Mouse (Mus musculus) limb, embryonic 10.5 days (tissue): ENCODE measurements around the gene Sectm1a. TPM values are rescaled to one million over a fixed set of nuclear protein-coding genes. Genes with fewer than 3 reads are reported as not detected.

Experiments
- DNase-seq: peaks from one replicate; pipeline ENCODE4 v3.0.0-alpha.2; 2017; ENCODE audit warnings: low spot score
- H3K27ac ChIP-seq: fragments of 300-500 bp; sonication (generic); 2 replicates; pipeline ENCODE4 v1.5.1; 2016; ENCODE audit warnings: mild to moderate bottlenecking
- H3K27me3 ChIP-seq: fragments of 300-500 bp; sonication (generic); 2 replicates; pipeline ENCODE4 v1.6.1; 2016; ENCODE audit warnings: low read depth, mild to moderate bottlenecking; ENCODE audit not compliant: poor library complexity, severe bottlenecking
- H3K36me3 ChIP-seq: fragments of 300-500 bp; sonication (generic); 2 replicates; pipeline ENCODE4 v1.6.1; 2016; ENCODE audit warnings: mild to moderate bottlenecking, moderate library complexity
- H3K4me1 ChIP-seq: fragments of 300-500 bp; sonication (generic); 2 replicates; pipeline ENCODE4 v1.6.1; 2016
- H3K4me3 ChIP-seq: fragments of 300-500 bp; sonication (generic); 2 replicates; pipeline ENCODE4 v1.5.1; 2016; ENCODE audit warnings: mild to moderate bottlenecking, moderate library complexity
- H3K9me3 ChIP-seq: fragments of 300-500 bp; sonication (generic); replicated peaks from 2 replicates; pipeline ENCODE4 v1.6.1; 2016; ENCODE audit warnings: mild to moderate bottlenecking
- WGBS: fragments of 180-500 bp; shearing (Covaris S2); methylation state at CpG from one replicate; pipeline ENCODE4 v1.1.7; 2016; 5-methylcytosine and 5-hydroxymethylcytosine counted together
- polyA plus RNA-seq: library from polyadenylated mRNA; unstranded; fragments of >200 nt; fragmentation: Nextera tagmentation; extraction: Ambion mirVana; gene quantifications from 2 replicates; pipeline ENCODE4 v1.2.1, GENCODE M21; 2016

Sectm1a gene
- not detected in 2 replicates for polyA plus RNA-seq

DNA sequence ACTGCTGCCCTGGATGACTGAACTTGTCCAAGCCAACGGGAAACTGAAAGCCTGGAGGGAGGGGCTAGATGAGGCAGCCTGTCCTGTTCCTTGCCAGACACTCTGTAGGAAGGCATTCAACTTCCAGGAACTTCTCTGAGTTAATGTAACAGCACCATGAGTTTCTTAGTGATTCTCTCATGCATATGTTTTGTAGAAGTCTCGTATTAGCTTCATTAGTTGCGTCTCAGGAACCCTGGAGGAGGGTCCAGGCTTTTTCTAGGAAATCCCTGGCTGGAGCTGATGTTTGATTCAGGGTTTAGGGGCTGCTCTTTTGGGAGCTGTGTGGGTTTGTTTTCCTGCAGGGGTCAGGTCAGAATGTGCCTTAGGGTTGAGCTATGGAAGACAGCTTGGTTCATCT, at the start of gene Sectm1a:
Gene Sectm1a (minus strand): TSS at position 101 of the 400 bp plus-strand sequence.
- no peak for DNase-seq
- H3K27ac ChIP-seq = no peak within 1 kb of the TSS
- H3K4me1 ChIP-seq = no peaks in the 10 kb centered on the region
- no peaks in the 10 kb centered on the region for H3K9me3 ChIP-seq
- no peaks in the 10 kb centered on the region for H3K36me3 ChIP-seq
- H3K4me3 ChIP-seq = no peak within 1 kb of the TSS
- no peaks in the 10 kb centered on the region for H3K27me3 ChIP-seq
- WGBS = 70% methylated on average over 3 of the region's 3 CpGs

- WGBS = 65% methylated on average over 1 of the region's 1 CpGs
- H3K9me3 ChIP-seq = no peaks in the 10 kb centered on the region
- H3K4me1 ChIP-seq = no peaks in the 10 kb centered on the region
Measured at GRCm38 (mm10) chr11:121129616-121130015, 48.6 kb upstream of the Sectm1a start.

GRCm38 (mm10) chr11:121127441-121127840, 46.4 kb upstream of the Sectm1a start:
- Histone ChIP-seq H3K9me3 (no peaks in the 10 kb centered on the region), H3K4me1 (no peaks in the 10 kb centered on the region), H3K27ac (no peak overlapping the region), H3K36me3 (no peaks in the 10 kb centered on the region), H3K4me3 (no peak overlapping the region), H3K27me3 (no peaks in the 10 kb centered on the region)
- 83% methylated on average over 3 of the region's 3 CpGs for WGBS
- DNase-seq = no peak

More at GRCm38 (mm10) chr11:121129616-121130015, 48.6 kb upstream of the Sectm1a start:
- no peak for DNase-seq
- Histone ChIP-seq H3K4me3 (no peak overlapping the region), H3K27ac (no peak overlapping the region), H3K27me3 (no peaks in the 10 kb centered on the region), H3K36me3 (no peaks in the 10 kb centered on the region)

- Histone ChIP-seq H3K4me1 (no peaks in the 10 kb centered on the region), H3K36me3 (no peaks in the 10 kb centered on the region), H3K9me3 (no peaks in the 10 kb centered on the region), H3K27me3 (no peaks in the 10 kb centered on the region), H3K4me3 (no peak overlapping the region), H3K27ac (no peak overlapping the region)
- no peak for DNase-seq
- WGBS = 82% methylated on average over 1 of the region's 1 CpGs
Measured at GRCm38 (mm10) chr11:121126395-121126794, 45.4 kb upstream of the Sectm1a start.

DNA sequence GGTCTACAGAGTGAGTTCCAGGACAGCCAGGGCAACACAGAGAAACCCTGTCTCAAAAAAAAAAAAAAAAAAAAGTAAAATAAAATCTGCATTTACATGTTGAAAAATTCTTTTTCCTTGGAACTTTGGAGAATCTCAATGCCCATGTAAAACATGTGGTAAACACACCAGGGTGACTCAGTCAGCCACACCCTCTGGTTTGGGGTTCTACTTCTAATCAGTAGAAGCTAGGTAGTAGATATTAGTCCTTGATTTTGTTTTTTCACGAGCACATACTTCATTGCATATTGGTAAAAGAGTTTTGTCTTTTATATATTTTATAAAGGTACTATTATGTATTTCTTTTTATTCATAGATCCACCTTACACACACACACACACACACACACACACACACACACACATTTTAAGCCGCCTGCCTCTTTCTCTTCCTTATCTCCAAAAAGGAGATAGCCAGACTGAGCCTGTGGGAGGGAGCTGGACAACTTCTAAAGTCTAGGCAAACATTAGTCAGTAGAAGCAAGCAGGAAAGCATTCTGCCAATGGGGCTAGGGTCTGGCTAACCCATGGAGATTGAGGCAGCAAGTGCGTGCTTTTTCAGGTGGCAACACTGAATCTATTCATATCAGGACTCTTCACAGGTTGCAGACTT, 44.6 kb upstream of the Sectm1a start:
- Histone ChIP-seq H3K4me1 (no peaks in the 10 kb centered on the region), H3K9me3 (no peaks in the 10 kb centered on the region), H3K36me3 (no peaks in the 10 kb centered on the region), H3K27me3 (no peaks in the 10 kb centered on the region), H3K4me3 (no peak overlapping the region), H3K27ac (no peak overlapping the region)
- DNase-seq = no peak
- 86% methylated on average over 3 of the region's 3 CpGs for WGBS

GRCm38 (mm10) chr11:121123438-121123837, 42.4 kb upstream of the Sectm1a start:
- 90% methylated on average over 4 of the region's 4 CpGs for WGBS
- H3K4me1 ChIP-seq = no peaks in the 10 kb centered on the region
- H3K36me3 ChIP-seq = no peaks in the 10 kb centered on the region
- H3K27ac ChIP-seq = no peak overlapping the region
- no peak for DNase-seq
- H3K9me3 ChIP-seq = no peaks in the 10 kb centered on the region
- no peaks in the 10 kb centered on the region for H3K27me3 ChIP-seq
- no peak overlapping the region for H3K4me3 ChIP-seq

- H3K36me3 ChIP-seq = no peaks in the 10 kb centered on the region
- DNase-seq = no peak
- H3K27ac ChIP-seq = no peak overlapping the region
- H3K9me3 ChIP-seq = no peaks in the 10 kb centered on the region
- no peak overlapping the region for H3K4me3 ChIP-seq
- H3K4me1 ChIP-seq = no peaks in the 10 kb centered on the region
- 84% methylated on average over 2 of the region's 2 CpGs for WGBS
- no peaks in the 10 kb centered on the region for H3K27me3 ChIP-seq
Measured at GRCm38 (mm10) chr11:121122024-121122670, 41.1 kb upstream of the Sectm1a start.

DNA sequence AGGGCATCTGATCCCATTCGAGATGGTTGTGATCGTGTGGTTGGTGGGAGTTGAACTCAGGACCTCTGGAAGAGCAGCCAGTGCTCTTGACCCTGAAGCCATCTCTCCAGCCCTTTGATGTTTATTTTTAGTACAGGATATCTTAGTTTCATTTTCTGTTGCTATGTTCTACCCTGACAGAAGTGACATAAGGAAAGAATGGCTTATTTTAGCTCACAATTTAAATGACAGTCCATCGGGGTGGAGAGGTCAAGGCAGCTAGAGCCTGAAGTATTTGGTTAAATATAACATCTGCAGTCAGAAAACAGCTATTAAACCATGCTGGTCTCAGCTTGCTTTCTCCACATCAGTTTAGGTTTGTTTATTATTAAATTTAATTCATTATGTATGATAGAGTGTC, 40.1 kb upstream of the Sectm1a start:
- H3K4me3 ChIP-seq = no peak overlapping the region
- H3K4me1 ChIP-seq = no peaks in the 10 kb centered on the region
- no peaks in the 10 kb centered on the region for H3K27me3 ChIP-seq
- H3K27ac ChIP-seq = no peak overlapping the region
- DNase-seq = no peak
- H3K36me3 ChIP-seq = no peaks in the 10 kb centered on the region
- 88% methylated on average over 3 of the region's 3 CpGs for WGBS
- no peaks in the 10 kb centered on the region for H3K9me3 ChIP-seq

DNA sequence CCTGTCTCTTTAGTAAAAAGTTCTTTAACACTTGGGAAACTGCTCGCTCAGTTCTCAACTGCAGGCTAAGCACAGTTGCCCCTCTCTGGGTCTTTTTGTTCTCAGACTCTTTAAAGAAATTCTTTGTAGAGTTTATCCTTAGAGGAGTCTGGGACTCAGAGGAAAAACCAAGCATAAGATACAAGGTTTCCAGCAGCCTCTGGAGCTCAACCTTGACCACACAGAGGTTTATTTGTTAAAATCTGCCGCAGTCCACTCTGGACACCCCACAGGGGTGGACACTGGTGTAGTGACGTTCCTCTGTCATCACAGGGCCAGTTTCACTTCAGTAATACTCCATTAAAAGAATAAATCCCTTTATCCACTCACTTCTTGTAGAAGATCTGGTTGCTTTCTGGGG, 37.6 kb upstream of the Sectm1a start, which contains the start of gene Tex19.2:
Gene Tex19.2 (minus strand): TSS at position 101 of the 400 bp plus-strand sequence.
- 93% methylated on average over 3 of the region's 3 CpGs for WGBS
- no peaks in the 10 kb centered on the region for H3K9me3 ChIP-seq
- no peak within 1 kb of the TSS for H3K4me3 ChIP-seq
- no peaks in the 10 kb centered on the region for H3K36me3 ChIP-seq
- H3K27ac ChIP-seq = no peak within 1 kb of the TSS
- H3K27me3 ChIP-seq = no peaks in the 10 kb centered on the region
- no peaks in the 10 kb centered on the region for H3K4me1 ChIP-seq
- no peak for DNase-seq

- no peaks in the 10 kb centered on the region for H3K9me3 ChIP-seq
- H3K4me1 ChIP-seq = no peaks in the 10 kb centered on the region
- H3K4me3 ChIP-seq = no peak overlapping the region
- H3K36me3 ChIP-seq = no peaks in the 10 kb centered on the region
- DNase-seq = no peak
- H3K27me3 ChIP-seq = no peaks in the 10 kb centered on the region
- WGBS = 91% methylated on average over 18 of the region's 18 CpGs
- H3K27ac ChIP-seq = no peak overlapping the region
Measured at GRCm38 (mm10) chr11:121118106-121118505, 37.1 kb upstream of the Sectm1a start.

DNA sequence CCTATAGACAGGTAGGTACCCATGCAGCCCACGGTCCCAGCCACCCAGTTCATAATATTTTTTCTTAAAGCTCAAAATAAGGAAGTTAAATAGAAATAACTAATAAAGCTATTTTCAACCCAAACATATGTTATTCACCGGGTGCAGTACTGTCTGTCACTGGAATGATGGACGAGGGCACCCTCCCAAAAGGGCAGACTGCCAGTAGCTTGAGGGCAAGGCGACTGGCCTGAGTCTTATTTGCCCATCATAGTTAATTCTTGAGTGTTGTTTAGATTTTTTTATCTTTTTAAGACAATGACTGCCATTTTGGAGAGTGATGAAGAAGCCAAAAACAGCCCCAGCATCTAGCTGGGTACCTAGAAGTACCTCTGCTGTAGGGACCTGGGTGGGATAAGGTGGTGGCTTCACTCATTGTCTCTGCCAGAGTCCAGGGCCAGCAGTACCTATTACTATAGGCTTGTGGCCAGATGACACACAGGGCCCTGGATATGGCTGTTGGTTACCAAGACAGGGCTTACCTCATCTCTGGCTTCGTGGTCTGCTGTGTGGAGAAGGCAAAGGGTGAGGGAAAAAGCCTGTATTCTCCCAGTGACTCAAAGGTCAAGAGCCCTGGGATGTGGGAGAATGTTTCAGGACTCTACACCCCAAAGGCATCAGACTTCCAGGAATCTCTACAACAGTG, 31.2 kb upstream of the Sectm1a start:
- 77% methylated on average over 5 of the region's 5 CpGs for WGBS
- Histone ChIP-seq H3K4me1 (no peaks in the 10 kb centered on the region; the same call in 1 of the 2 replicates), H3K4me3 (no peak overlapping the region), H3K27ac (no peak overlapping the region), H3K27me3 (no peaks in the 10 kb centered on the region), H3K9me3 (no peaks in the 10 kb centered on the region), H3K36me3 (no peaks in the 10 kb centered on the region)
- no peak for DNase-seq

- no peaks in the 10 kb centered on the region for H3K36me3 ChIP-seq
- DNase-seq = no peak
- no peaks in the 10 kb centered on the region for H3K27me3 ChIP-seq
- H3K4me1 ChIP-seq = no peaks in the 10 kb centered on the region; the same call in 1 of the 2 replicates
- H3K4me3 ChIP-seq = no peak overlapping the region
- WGBS = 81% methylated on average over 1 of the region's 1 CpGs
- H3K27ac ChIP-seq = no peak overlapping the region
- H3K9me3 ChIP-seq = no peaks in the 10 kb centered on the region
Measured at GRCm38 (mm10) chr11:121111601-121112000, 30.6 kb upstream of the Sectm1a start.

DNA sequence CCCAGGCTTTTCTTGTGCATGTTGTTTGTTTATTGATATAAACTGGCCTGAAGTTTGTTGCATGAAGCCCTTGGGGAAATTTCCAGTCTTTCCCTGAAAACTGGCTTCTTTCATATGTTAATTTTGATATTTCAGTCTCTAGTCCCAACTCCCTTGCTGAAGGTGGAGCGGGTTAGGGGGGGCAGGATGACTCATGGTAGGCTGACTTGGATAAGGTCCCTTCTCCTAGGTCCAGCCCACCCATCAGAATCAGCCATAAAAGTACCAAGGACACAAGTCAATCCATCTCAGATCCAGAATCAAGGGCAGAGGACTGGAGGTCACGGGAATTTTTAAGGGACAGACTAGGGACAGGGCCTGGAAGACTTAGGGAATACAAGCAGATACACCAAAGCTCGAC, 30.0 kb upstream of the Sectm1a start:
- Histone ChIP-seq H3K27ac (no peak overlapping the region), H3K4me1 (no peaks in the 10 kb centered on the region; the same call in 1 of the 2 replicates), H3K36me3 (no peaks in the 10 kb centered on the region), H3K9me3 (no peaks in the 10 kb centered on the region), H3K4me3 (no peak overlapping the region), H3K27me3 (no peaks in the 10 kb centered on the region)
- DNase-seq = no peak
- 90% methylated on average over 3 of the region's 3 CpGs for WGBS
